Mouse (Mus musculus) embryonic fibroblast, embryonic 13.5 days (primary cell): ENCODE results near the gene Acat3. TPM values are rescaled to one million over a fixed set of nuclear protein-coding genes. Genes with fewer than 3 reads are reported as not detected.
A peak's percentile ranks its signal among the peaks of the same experiment; 100 is the strongest.
"Not testable (repeated sequence)": the region's sequence is repeated elsewhere in the genome, so short reads cannot be mapped to it uniquely, and the experiment has no call there.

Experiments
- H3K27ac ChIP-seq: 2 replicates; pipeline ENCODE4 v1.5.1; 2012; ENCODE audit warnings: low read length, control low read depth, inconsistent platforms; ENCODE audit not compliant: insufficient read depth
- H3K4me1 ChIP-seq: 2 replicates; pipeline ENCODE4 v1.6.1; 2011; ENCODE audit warnings: low read length; ENCODE audit not compliant: control insufficient read depth, insufficient read depth
- H3K4me3 ChIP-seq: 2 replicates; pipeline ENCODE4 v1.5.1; 2011; ENCODE audit warnings: mild to moderate bottlenecking, control low read depth, low read length; ENCODE audit not compliant: insufficient read depth
- CTCF ChIP-seq: IDR thresholded peaks from 2 replicates; pipeline ENCODE4 v1.5.1; 2011; ENCODE audit warnings: mild to moderate bottlenecking, control low read depth, low read length, moderate library complexity, borderline replicate concordance; ENCODE audit not compliant: insufficient read depth
- POLR2A ChIP-seq: IDR thresholded peaks from 2 replicates; pipeline ENCODE4 v1.6.1; 2011; ENCODE audit warnings: low read depth, mild to moderate bottlenecking, control low read depth, low read length, moderate library complexity
- polyA plus RNA-seq: library from polyadenylated mRNA; stranded (reverse); fragments of >200 nt; gene quantifications from 2 replicates; pipeline ENCODE4 v1.2.4, GENCODE M21; 2011; ENCODE audit warnings: low read depth; ENCODE audit not compliant: missing spikeins, insufficient read length

Gene Acat3
- 0.61 TPM in 1 of 2 replicates, not detected in the other for polyA plus RNA-seq

DNA sequence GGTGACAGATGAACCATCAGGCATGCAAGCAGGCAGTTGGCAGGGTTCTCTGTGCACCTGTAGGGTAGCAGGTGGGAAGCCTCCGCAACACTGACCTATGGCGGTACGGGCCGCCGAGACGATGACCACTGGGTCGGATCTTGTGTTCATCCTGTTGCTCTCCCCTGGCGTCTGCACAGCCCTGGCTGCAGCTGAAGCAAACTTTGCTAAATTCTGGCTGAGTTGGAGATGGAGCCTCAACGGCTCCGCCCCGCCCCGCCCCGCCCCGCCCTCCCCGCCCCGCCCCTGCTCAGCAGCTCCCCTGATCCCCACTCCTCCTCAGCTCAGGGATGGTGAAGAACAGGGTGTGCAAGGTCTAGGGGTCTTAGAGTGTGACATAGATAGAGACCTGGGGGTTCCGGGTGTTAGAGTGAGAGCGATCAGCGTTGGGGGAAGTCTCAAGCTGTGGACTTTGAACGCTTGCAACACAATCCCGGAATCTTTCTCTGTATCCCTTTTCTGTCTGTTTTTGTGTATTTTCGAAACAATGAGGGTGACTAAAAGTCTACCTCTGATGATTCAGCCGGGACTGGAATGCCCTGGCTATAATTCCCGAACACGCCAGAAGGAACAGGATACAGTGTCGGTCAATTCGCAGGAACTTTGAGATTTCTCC is at the start of gene Acat3:
Gene Acat3, minus strand, starts transcription at position 450 of the 655 bp plus-strand sequence.
- peak; percentile 58 for TF ChIP-seq POLR2A
- TF ChIP-seq CTCF = no peak
- peak within 1 kb of the TSS; percentile 23 for H3K4me3 ChIP-seq
- peak within 1 kb of the TSS; percentile 72 for H3K27ac ChIP-seq

DNA sequence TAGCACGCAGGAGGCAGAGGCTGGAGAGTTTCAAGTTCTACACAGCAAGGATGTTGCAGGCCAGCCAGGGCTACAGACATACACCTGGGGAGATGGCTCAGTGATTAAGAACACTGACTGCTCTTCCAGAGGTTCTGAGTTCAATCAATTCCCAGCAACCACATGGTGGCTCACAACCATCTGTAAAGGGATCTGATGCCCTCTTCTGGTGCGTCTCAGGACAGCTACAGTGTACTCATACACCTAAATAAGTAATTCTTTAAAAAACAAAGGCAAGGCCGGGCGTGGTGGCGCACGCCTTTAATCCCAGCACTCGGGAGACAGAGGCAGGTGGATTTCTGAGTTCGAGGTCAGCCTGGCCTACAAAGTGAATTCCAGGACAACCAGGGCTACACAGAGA is 47.7 kb upstream of the Acat3 start:
- not testable (repeated sequence) for H3K27ac ChIP-seq, H3K4me3 ChIP-seq, H3K4me1 ChIP-seq

More for the DNA sequence above, at the start of gene Acat3:
- H3K4me1 ChIP-seq = no peaks in the 10 kb centered on the region

DNA sequence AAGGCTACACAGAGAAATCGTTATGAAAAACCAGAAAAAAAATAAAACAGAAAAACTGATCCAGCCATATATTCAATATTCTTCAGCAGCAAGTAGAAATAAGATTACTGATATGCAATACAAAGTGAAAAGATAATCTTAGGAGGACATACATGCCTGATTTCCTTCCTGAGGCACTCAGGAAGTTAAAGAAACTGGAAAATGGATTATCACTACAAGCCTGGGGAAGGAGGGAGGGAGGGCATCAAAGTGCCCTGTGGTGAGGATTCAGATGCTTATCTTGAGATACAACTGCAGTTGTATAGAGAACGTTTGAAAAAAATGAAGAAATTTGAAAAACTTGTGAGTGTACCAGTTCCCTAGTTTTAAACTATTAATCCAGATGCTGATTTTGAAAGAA is 43.6 kb upstream of the Acat3 start:
- no peaks in the 10 kb centered on the region for H3K4me1 ChIP-seq
- no peak overlapping the region for H3K27ac ChIP-seq
- no peak for TF ChIP-seq CTCF
- TF ChIP-seq POLR2A = no peak
- no peak overlapping the region for H3K4me3 ChIP-seq

DNA sequence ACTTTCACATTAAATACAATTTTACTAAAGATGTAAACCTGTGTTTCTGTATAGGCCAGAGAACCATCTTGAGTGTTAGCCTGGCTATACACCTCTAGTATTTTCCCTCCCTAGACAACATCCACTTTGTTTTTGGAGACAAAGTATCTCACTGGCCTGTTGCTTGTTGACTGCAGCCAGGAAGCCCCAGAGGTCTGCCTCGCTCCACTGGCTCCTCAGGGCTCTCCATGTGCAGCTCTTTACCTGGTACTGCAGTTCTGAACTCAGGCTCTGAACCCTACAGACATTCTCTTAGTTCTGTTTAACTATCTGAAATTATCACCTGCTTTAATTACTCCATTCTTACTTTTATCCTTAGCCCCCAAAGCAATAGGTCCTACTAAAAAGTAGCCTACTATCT is 38.1 kb upstream of the Acat3 start:
- TF ChIP-seq CTCF = no peak
- no peak for TF ChIP-seq POLR2A
- H3K27ac ChIP-seq = no peak overlapping the region
- H3K4me1 ChIP-seq = no peaks in the 10 kb centered on the region
- no peak overlapping the region for H3K4me3 ChIP-seq

- TF ChIP-seq POLR2A = no peak
- no peak for TF ChIP-seq CTCF
- Histone ChIP-seq H3K27ac (no peak overlapping the region), H3K4me3 (no peak overlapping the region), H3K4me1 (no peaks in the 10 kb centered on the region)
Measured at GRCm38 (mm10) chr17:12973851-12974250, 33.5 kb upstream of the Acat3 start.

DNA sequence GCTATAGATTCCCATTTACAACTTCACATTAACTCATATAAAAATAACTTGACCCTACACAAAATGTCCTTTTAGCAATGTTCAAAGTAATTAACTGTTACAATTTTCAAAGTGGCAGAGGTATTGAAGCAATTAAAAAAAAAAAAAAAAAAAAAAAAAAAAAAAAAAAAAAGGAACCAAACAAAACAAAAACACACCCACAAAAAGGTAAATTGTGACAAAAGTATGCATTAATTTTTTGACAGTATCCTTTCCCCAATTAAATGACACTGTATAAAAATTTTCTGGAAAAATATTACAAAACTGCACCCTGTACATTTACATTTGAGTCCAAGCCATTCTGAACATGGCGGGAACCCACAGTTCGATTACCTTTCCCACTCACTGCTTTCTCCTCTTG is 26.8 kb upstream of the Acat3 start:
- TF ChIP-seq POLR2A = no peak
- TF ChIP-seq CTCF = no peak
- no peak overlapping the region for H3K4me3 ChIP-seq
- no peak overlapping the region for H3K27ac ChIP-seq
- no peaks in the 10 kb centered on the region for H3K4me1 ChIP-seq

- TF ChIP-seq CTCF (no peak), POLR2A (no peak)
- Histone ChIP-seq H3K4me1 (no peaks in the 10 kb centered on the region), H3K27ac (peak overlapping the region; percentile 7; the same call in 1 of the 2 replicates), H3K4me3 (no peak overlapping the region)
Measured at GRCm38 (mm10) chr17:12963476-12963875, 23.1 kb upstream of the Acat3 start.

DNA sequence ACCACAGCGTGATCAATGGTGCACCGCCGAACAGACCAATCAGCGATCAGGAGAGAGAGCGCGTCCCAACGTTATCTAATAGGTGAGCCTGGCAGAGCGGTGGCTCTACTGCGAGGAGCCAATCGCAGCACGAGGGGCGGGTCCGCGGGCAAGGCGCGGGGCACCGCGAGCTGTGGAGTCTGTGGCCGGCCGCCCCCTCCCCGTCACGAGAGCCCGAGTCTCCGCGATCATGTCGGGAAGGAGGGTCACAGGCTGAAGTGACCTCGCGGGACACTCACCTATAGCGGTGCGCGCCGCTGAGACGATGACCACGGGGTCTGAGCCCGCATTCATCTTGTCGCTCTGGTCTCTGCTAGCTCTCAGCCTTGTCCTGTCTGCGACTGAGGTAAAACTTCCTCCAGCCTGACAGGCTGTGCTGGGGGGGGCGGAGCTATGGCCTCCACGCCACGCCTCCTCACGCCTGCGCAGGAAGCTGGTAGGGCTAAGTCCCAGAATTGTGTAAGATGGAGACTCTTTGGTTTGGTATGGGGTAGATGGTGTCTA is 20.0 kb upstream of the Acat3 start, which contains the start of gene Acat2:
Gene Acat2, minus strand, starts transcription at position 417 of the 543 bp plus-strand sequence.
- peak within 1 kb of the TSS; percentile 67 for H3K4me3 ChIP-seq
- H3K4me1 ChIP-seq = no peaks in the 10 kb centered on the region
- H3K27ac ChIP-seq = peak within 1 kb of the TSS; percentile 24; the same call in 1 of the 2 replicates
- no peak for TF ChIP-seq CTCF
- peak; percentile 97 for TF ChIP-seq POLR2A

- not testable (repeated sequence) for H3K4me1 ChIP-seq, H3K27ac ChIP-seq
- H3K4me3 ChIP-seq = peak overlapping the region; percentile 23
Measured at GRCm38 (mm10) chr17:12959377-12959776, 19.0 kb upstream of the Acat3 start.

GRCm38 (mm10) chr17:12956664-12957063 is 16.3 kb upstream of the Acat3 start:
- H3K27ac ChIP-seq = no peak overlapping the region
- no peak overlapping the region for H3K4me3 ChIP-seq
- no peak for TF ChIP-seq CTCF
- no peak for TF ChIP-seq POLR2A
- no peaks in the 10 kb centered on the region for H3K4me1 ChIP-seq
